Mouse (Mus musculus) C2C12 (cell line): ENCODE measurements around the gene Gm9736.
"Not testable (repeated sequence)": the region's sequence is repeated elsewhere in the genome, so short reads cannot be mapped to it uniquely, and the experiment has no call there.

Experiments used
- CTCF ChIP-seq: IDR thresholded peaks from one replicate; pipeline ENCODE4 v1.5.1; 2011; ENCODE audit not compliant: control insufficient read depth, insufficient read depth, insufficient read length
- MAX ChIP-seq: IDR thresholded peaks from one replicate; pipeline ENCODE4 v1.6.1; 2011; ENCODE audit warnings: mild to moderate bottlenecking, control low read depth

- not testable (repeated sequence) for TF ChIP-seq MAX, CTCF
These were observed 32.2 kb upstream of the Gm9736 start for GRCm38 (mm10) chr10:77783396-77783795.
